Mouse (Mus musculus): ENCODE measurements at regions not wholly inside any gene's neighbourhood (a gene's known extent, or its start where the extent isn't known, plus 50 kb on each side); places are given as distances from the start of the nearest gene placed in this dataset.

GRCm38 (mm10) chr4:124455511-124456338 lies 154.9 kb downstream of the 3100002H09Rik start:
- no peak for TF ChIP-seq CTCF (IDR thresholded peaks at IDR 0.05; ENCODE audit: extremely low read depth, insufficient read depth, low read length)
- no peak for TF ChIP-seq POLR2A (IDR thresholded peaks at IDR 0.05; ENCODE audit: extremely low read depth, insufficient read depth, low read length)
- no peak overlapping the region for H3K27ac ChIP-seq (ENCODE audit: insufficient read depth, low read length)
- H3K4me3 ChIP-seq (ENCODE audit: insufficient read depth, low read length), result no peak overlapping the region
- no peaks in the 10 kb centered on the region for H3K4me1 ChIP-seq (ENCODE audit: control insufficient read depth, insufficient read depth, low read length)

- Histone ChIP-seq H3K4me1 (ENCODE audit: control insufficient read depth, insufficient read depth, low read length) (no peaks in the 10 kb centered on the region), H3K27ac (ENCODE audit: insufficient read depth, low read length) (no peak overlapping the region), H3K4me3 (ENCODE audit: insufficient read depth, low read length) (no peak overlapping the region)
- TF ChIP-seq CTCF (IDR thresholded peaks at IDR 0.05; ENCODE audit: extremely low read depth, insufficient read depth, low read length), result no peak
Observed at GRCm38 (mm10) chr4:124451131-124451530, 159.5 kb downstream of the 3100002H09Rik start.

DNA sequence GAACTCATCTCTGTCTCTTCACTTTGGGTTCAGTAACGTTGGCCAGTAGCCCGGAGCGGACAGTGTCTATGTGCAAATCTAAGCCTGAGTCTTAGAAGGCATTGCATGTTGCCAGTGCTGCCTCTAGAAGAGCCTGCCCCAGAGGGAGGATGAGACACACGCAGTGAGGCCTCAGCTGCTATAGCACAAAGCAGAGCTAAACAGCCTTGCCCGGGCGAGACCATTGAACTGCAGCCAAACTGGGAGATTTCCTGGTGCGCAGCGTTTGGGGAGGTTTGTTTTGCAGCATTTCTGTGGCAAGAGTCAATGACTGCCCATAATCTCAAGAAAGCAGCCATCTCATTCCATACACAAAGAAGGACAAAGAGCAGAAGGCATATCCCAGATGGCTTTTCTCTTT lies 164.0 kb downstream of the 3100002H09Rik start:
- Histone ChIP-seq H3K4me1 (ENCODE audit: control insufficient read depth, insufficient read depth, low read length) (no peaks in the 10 kb centered on the region), H3K27ac (ENCODE audit: insufficient read depth, low read length) (no peak overlapping the region), H3K4me3 (ENCODE audit: insufficient read depth, low read length) (no peak overlapping the region)
- TF ChIP-seq CTCF (IDR thresholded peaks at IDR 0.05; ENCODE audit: extremely low read depth, insufficient read depth, low read length), result no peak
- TF ChIP-seq POLR2A (IDR thresholded peaks at IDR 0.05; ENCODE audit: extremely low read depth, insufficient read depth, low read length), result no peak

DNA sequence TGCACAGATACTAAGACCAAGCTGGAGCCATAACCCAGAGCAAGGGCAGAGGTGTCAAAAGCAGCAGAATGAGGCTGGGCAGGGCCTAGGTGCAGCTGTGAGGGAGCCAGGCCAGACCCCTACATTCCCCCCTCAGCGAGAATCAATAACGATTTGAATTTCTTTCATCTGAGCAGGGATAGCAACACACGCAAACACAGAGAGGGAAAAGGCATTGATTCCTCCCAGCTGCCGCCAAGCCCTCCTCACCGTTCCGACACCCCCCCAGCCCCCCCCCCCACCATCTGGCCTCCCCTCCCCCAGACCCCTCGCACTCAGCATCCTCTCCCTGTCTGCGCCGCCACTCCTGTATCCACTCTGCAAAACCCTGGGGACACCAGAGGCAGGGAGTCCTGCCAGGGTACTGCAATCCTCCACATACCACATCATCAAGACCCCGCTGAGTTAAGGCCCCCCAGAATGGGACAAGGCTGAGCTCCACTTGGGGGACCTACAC lies 166.9 kb downstream of the 3100002H09Rik start:
- TF ChIP-seq POLR2A (IDR thresholded peaks at IDR 0.05; ENCODE audit: extremely low read depth, insufficient read depth, low read length) (no peak), CTCF (IDR thresholded peaks at IDR 0.05; ENCODE audit: extremely low read depth, insufficient read depth, low read length) (no peak)
- Histone ChIP-seq H3K4me3 (ENCODE audit: insufficient read depth, low read length) (no peak overlapping the region), H3K4me1 (ENCODE audit: control insufficient read depth, insufficient read depth, low read length) (no peaks in the 10 kb centered on the region), H3K27ac (ENCODE audit: insufficient read depth, low read length) (no peak overlapping the region)

- Histone ChIP-seq H3K4me1 (ENCODE audit: control insufficient read depth, insufficient read depth, low read length) (no peaks in the 10 kb centered on the region), H3K4me3 (ENCODE audit: insufficient read depth, low read length) (no peak overlapping the region), H3K27ac (ENCODE audit: insufficient read depth, low read length) (no peak overlapping the region)
- TF ChIP-seq CTCF (IDR thresholded peaks at IDR 0.05; ENCODE audit: extremely low read depth, insufficient read depth, low read length) (no peak), POLR2A (IDR thresholded peaks at IDR 0.05; ENCODE audit: extremely low read depth, insufficient read depth, low read length) (no peak)
Observed at GRCm38 (mm10) chr4:124443130-124443503, 167.5 kb downstream of the 3100002H09Rik start.

- Histone ChIP-seq H3K4me3 (ENCODE audit: insufficient read depth, low read length) (no peak overlapping the region), H3K27ac (ENCODE audit: insufficient read depth, low read length) (no peak overlapping the region), H3K4me1 (ENCODE audit: control insufficient read depth, insufficient read depth, low read length) (no peaks in the 10 kb centered on the region)
- TF ChIP-seq POLR2A (IDR thresholded peaks at IDR 0.05; ENCODE audit: extremely low read depth, insufficient read depth, low read length) (no peak), CTCF (IDR thresholded peaks at IDR 0.05; ENCODE audit: extremely low read depth, insufficient read depth, low read length) (no peak)
Observed at GRCm38 (mm10) chr4:124442491-124443129, 168.0 kb downstream of the 3100002H09Rik start.

DNA sequence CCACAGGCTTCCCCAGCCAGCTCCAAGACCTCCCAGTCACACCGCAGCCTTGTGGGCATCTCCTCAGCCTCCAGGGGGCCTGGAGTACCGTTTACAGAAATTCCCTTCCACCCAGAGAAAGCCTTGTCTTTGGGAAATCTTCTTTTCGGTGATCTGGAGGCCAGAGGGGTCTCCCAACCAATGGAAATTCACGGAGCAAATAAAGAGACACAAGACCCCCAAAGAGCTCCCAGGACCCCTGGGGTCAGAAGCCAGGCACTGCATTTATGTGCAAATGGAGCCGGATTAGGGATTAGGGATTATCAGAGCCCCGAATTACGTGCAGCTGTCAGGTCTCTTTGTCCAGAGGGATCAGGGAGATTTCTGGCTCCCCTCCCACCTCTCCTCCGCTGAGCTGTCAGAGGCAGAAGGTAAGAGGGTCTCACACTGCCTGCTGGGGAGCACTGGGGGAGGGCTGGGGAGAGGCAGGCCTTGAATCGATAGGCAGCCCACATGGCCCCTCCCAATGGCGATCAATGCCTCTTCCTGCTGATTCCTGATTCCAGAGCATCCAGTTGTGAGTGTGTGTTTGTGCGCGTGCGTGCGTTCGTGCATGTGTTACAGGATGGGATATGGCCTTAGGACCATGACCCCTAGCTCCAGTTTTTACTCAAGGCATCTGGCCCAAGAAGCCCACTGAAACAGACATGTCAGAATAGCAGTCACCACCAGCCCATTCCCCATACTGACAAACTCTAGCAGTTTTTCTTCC lies 168.7 kb downstream of the 3100002H09Rik start:
- Histone ChIP-seq H3K4me1 (ENCODE audit: control insufficient read depth, insufficient read depth, low read length) (no peaks in the 10 kb centered on the region), H3K27ac (ENCODE audit: insufficient read depth, low read length) (no peak overlapping the region), H3K4me3 (ENCODE audit: insufficient read depth, low read length) (no peak overlapping the region)
- TF ChIP-seq POLR2A (IDR thresholded peaks at IDR 0.05; ENCODE audit: extremely low read depth, insufficient read depth, low read length), result no peak
- no peak for TF ChIP-seq CTCF (IDR thresholded peaks at IDR 0.05; ENCODE audit: extremely low read depth, insufficient read depth, low read length)

DNA sequence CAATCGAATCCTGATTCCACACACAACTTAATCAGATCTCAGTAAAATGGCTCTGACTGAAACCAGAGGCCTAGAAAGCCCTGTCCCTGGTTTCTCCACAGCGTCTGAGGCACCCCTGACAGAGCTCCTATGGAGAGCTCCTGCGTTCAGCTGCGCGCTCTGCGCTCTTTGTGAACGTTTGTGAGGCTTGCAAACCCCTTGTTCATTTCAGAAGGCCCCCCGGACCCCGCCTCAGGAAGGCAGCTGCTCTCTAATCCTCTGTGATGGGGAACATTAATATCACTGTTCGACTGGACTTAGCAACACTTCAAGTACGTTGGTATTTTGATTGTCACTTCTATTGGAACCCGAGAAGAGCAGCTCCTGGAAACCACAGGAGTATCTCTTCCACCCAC lies 175.6 kb downstream of the 3100002H09Rik start:
- no peak overlapping the region for H3K27ac ChIP-seq (ENCODE audit: insufficient read depth, low read length)

More for the DNA sequence above, 175.6 kb downstream of the 3100002H09Rik start:
- no peaks in the 10 kb centered on the region for H3K4me1 ChIP-seq (ENCODE audit: control insufficient read depth, insufficient read depth, low read length)
- TF ChIP-seq CTCF (IDR thresholded peaks at IDR 0.05; ENCODE audit: extremely low read depth, insufficient read depth, low read length) (no peak), POLR2A (IDR thresholded peaks at IDR 0.05; ENCODE audit: extremely low read depth, insufficient read depth, low read length) (no peak)
- no peak overlapping the region for H3K4me3 ChIP-seq (ENCODE audit: insufficient read depth, low read length)

All from cortical plate, adult 2 months (tissue).